Mouse (Mus musculus) right cerebral cortex, postnatal 14 days (tissue): ENCODE data around the gene Slc41a1.
"Not testable (repeated sequence)": the region's sequence is repeated elsewhere in the genome, so short reads cannot be mapped to it uniquely, and the experiment has no call there.

Source experiments
- DNase-seq: peaks from one replicate; pipeline ENCODE4 v3.0.0; 2022

Gene Slc41a1

DNA sequence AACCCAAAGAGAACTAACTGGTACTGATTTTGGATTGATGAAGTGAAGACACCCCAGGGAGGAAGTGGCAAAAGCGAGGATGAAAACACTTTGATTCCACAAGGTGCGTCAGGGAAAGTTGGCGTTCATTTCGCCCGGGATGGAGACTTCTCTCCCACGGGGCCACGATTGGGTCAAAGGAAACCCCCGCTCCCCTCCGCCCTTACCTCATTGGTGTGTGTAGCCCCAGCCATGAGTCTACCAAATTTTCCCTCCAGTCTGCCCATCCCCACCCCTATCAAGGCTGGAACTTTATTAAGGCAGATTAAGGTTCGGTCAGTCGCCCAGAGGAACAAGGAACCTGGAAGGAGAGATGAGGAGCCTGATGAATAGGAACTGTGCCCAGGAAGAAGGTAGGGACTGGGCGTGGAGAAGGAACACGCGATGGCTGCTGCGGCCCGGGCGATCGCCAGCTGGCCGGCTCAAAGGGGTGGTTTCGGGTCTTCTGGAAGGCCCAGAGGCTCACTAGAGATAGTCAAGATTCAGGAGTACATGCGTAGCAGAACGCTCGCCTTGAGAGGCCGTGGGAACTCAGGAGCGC is at the start of gene Slc41a1:
Slc41a1 (plus strand) TSS at position 287 of the 580 bp plus-strand sequence.
- no peak for DNase-seq

DNA sequence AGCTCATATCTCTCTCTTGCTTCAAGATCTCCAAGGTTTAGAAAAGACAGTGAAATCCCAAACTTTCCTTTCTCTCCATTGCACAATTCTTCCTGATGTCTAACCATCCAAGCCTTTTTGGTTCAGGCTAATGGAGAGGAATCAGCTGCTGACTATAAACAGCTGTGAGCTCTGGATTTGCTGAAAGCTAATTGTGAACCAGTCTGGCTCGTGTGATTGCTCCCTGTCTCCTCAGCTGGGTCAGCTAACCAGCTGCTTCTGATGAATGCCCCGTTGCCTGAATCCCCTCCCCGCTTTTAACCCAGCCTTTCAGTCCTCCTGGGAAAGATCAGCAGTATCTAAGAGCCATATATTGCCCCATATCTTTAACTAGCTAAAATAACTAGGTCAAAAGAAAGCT is 32.7 kb upstream of the Slc41a1 start:
- DNase-seq: no peak

GRCm38 (mm10) chr1:131795171-131795570 is 32.1 kb upstream of the Slc41a1 start:
- no peak for DNase-seq

DNA sequence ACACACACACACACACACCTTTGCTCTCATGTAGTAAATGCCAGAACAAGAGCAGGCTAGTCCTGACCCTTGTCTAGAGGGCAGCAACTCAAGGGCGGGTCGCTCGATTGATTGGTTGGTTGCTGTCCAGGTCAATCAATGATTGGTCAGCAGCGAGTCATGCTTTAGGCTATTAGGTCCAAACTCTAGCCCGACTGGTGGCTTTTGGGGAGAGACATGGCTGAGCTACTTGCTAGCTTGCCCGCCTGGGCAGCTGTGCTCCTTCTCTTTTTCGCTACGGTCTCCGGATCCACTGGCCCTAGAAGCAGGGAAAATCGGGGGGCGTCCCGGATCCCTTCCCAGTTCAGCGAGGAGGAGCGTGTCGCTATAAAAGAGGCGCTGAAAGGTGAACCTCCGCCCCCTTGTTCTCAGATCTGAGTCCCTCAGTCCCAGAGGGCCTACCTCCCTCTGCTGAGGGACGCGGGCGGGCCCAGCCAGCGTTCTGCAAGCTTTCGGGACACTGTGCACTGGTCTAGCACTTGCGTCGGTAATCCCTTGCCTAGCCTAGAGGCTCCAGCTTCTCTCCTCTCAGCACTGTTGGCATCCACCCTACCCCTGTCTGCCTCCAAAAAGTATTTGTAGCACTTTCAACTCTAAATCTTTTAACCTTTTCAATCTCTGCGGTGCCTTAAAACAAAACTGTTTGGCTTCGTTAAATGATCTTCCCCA is 29.9 kb upstream of the Slc41a1 start, which contains the start of gene Pm20d1:
Pm20d1 (plus strand) TSS at position 180 of the 708 bp plus-strand sequence.
- peak; percentile 11 for DNase-seq

DNA sequence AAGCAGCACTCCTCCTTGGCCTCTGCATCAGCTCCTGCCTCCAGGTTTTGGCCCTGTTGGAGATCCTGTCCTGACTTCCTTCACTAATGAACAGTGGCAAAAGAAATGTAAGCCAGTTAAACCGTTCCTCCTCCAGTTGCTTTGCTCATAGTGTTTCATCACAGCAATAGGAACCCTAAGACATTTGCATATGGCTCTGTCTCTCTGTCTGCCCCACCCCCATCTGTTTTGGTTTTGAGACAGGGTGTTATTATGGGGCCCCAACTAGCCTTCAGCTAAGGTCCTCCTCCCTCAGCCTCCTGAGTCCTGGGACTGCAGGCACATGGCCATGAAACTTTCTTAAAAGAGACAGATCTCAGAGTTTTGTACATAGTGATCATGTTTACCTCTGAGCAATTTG is 27.3 kb upstream of the Slc41a1 start:
- DNase-seq: no peak

DNA sequence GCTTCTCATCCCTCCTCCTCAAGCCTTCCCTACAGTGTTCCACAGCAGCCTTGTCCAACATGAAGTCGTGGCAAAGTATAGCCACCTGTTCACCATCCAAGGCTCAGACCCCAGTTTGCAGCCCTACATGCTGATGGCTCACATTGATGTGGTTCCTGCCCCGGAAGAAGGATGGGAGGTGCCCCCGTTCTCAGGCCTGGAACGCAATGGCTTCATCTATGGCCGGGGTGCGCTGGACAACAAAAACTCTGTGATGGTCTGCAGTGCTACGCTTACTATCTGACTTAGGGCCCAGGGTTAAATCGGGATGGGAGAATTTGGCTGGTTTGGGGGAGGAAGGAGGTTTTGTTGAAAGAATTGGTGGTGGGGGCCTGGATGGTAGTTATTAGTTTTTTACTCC is 26.2 kb upstream of the Slc41a1 start:
- no peak for DNase-seq

DNA sequence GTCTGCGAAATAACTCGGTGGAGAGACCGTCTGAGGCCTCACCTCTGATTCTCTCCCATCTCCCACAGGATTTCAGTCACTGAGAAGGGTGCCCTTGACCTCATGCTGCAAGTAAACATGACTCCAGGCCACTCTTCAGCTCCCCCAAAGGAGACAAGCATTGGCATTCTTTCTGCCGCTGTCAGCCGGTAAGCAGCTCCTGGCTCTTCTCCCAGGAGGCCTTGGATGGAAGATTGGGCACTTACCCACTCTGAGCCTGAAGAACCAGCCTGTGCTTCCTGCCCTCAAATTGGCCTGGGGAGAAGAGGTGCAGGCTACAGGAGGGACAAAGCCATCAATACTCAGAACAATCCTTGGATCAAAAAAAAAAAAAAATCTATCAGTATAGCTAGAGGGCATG is 24.6 kb upstream of the Slc41a1 start:
- no peak for DNase-seq

- no peak for DNase-seq
These were observed 23.1 kb upstream of the Slc41a1 start for GRCm38 (mm10) chr1:131804166-131804565.

- no peak for DNase-seq
These were observed 18.3 kb upstream of the Slc41a1 start for GRCm38 (mm10) chr1:131808986-131809385.

- DNase-seq: no peak
These were observed 17.6 kb upstream of the Slc41a1 start for GRCm38 (mm10) chr1:131809651-131810050.

DNA sequence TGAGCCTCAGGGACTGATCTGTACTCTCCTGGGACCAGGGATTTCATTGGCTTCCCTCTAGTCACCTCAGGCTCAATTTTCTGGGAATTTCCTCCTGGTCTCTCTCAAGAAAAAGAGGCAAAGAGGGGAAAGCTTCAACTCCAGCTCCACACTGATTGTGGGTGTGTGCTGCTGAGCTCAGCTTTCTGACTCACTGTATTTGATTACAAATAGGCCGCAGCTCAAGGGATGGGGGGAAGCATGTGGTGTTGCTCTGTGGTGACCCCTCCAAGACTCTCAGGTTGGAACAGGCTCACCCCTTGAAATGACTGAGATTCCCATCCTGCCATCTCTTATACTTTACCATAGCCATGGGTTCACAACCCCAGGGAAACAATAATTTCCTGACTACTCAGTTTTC is 15.9 kb upstream of the Slc41a1 start:
- no peak for DNase-seq

- no peak for DNase-seq
These were observed 15.3 kb upstream of the Slc41a1 start for GRCm38 (mm10) chr1:131812006-131812405.

- DNase-seq: no peak
These were observed 14.5 kb upstream of the Slc41a1 start for GRCm38 (mm10) chr1:131812631-131813295.

DNA sequence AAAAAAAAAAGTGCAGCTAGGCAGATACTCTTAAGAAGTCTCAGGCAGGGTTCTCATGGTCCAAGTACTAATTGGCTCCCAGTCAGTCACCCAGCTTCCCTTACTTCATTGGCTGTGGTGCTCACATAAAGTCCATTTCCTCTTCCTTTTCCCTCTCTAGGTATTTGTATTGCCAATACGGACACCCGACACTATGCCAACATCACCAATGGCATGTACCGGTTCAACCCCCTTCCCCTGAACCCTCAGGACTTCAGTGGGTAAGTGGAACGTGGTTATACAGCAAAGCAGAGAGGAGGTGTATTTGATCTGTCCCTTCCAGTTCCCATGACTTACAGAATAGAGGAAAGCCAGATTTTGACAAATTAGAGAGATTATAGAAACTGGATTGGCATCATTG is 13.6 kb upstream of the Slc41a1 start:
- no peak for DNase-seq

DNA sequence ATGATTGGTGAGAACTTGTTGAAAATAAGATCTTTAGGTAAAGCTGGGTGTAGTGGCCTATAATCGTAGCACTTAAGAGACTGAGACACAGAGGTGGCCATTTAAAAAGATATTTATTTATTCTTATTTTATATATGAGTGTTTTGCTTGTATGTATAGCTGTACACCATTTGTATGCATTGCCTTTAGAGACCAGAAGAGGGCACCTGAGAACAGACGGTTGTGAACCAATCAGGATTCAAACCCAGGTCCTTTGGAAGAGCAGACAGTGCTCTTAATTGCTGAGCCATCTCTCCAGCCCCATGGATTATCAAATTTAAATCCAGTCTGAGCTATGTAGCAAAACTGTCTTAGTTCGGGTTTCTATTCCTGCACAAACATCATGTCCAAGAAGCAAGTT is 13.1 kb upstream of the Slc41a1 start:
- DNase-seq: no peak

DNA sequence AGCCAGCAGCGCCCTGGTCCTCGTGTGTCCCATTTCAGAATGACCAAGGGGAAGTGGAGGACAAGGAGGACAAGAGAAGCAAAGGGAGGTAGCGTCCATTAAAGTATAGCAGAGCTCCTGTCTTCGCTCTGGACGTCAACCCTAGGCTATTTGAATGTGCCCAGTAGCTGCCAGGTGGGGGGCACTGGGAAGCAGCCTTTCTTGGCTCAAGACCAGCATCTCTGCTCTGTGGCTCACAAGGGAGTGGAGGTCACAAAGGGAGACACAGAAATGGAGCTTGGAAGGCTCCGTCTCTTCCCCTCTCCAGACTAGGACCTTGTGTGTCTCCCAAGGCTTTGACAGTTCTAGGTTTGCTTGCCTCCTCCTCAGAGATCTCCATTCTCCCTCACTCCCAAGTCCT is 10.4 kb upstream of the Slc41a1 start:
- no peak for DNase-seq

- not testable (repeated sequence) for DNase-seq
These were observed 6.9 kb upstream of the Slc41a1 start for GRCm38 (mm10) chr1:131820353-131820752.

DNA sequence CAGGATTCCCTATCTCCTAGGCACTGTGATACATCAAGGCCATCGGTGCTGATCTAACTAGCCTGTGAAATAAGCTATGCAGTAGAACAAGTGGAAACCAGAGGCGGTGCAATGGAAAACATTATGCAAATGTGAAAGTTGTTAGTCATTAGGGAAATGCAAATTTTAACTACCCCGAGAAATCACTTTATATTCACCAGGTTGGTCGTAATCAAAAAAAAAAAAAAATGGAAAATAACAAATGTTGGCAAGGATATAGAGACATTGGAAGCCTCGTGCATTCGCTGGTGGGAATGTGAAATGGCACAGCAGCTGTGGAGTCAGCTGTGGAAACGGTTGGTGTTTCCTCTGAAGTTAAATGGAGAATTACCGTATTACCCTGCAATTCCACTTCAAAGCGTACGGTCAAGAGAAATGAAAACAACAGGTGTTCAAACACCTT is 6.4 kb upstream of the Slc41a1 start:
- DNase-seq: no peak

DNA sequence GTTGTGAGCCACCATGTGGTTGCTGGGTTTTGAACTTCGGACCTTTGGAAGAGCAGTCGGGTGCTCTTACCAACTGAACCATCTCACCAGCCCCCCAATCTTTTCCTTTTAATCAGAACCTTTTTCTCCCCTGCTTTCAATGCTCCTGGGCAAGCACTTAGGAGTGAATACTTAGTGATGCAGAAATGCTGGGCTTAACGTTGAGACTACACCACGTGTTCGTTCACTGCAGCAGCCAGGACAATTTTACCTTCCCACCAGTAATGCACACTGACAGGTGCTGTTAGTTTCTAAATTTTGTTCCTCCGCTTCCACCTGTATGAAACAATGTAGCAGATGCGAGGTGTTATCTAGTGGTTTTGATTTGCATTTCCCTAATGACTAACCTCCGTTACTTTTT is 5.0 kb upstream of the Slc41a1 start:
- no peak for DNase-seq

DNA sequence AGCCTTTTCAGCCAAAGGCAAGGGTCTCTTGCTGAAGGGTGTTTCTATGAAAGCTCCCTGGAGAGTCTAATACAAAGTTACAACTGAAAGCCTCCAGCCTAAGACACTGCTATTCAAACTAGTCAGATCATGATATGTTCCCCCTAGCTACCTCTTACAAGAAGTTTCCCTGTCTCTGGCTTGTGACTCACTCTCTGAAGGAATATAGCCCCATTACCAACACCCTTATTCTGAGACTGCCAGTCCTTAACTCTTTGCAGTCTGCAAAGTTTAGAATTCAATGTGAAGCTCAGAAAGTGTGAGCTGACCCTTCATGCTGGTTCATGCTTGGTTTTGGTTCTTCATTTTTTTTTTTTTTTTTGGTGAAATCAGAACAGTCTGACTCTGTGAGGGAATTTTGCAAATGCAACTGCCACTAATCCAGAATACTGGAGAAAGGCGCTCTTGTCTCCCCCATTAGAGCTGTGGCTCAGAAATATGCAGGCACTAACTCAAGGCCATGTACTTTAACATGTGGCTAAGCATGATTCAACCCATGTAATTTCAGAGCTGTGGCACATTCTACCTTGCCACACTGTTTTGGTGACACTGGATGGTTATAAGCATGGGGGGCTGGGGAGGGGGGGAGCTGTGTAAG is 4.3 kb upstream of the Slc41a1 start:
- DNase-seq: no peak

DNA sequence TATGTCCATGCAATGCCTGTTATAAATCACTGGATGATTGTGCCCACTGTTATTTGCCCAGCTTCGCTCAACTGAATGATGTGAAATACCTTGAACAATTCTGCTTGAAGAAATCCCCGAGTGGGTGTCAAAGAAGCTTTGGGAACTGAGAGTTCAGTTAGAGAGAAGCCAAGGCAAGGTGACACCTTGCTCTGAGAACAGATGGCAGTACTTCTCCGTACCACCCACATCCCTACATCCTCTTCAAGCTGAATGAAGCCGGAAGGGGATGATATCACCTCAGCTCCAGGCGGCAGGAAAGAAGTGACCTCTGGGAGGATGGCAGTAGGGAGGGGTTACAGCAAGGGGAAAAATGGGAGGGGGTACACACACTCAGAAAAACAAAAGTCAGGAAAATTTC is 3.7 kb upstream of the Slc41a1 start:
- no peak for DNase-seq

DNA sequence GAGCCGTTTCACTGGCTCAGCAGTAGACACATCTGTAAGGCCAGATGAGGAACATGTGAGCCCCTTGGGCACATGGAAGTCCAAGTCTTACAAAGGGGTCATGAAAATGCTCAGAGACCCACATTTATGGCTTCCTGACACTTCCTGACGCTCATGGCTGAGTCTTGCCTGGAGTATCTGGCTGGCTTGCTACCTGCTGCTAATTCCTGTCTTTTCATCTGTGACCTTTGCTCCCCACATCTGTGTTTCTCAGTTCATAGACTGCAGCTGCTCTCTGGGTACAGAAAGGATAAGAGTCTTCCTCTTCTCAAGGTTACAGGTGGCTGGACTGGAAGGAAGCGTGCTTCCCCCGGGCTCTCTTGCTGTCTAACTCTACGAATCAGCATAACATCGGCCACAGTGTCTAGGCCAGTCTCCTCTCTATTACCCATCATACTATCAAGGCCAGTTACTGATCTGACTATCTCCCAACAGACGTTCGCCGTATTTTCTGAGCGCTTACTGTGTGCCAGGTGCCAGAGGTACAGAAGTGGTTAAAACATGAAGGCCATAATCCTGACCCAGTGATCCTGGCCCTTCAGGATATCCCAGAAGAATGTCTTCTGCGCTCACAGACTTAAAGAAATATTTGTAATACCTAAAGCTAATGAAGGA is 2.6 kb upstream of the Slc41a1 start:
- no peak for DNase-seq

DNA sequence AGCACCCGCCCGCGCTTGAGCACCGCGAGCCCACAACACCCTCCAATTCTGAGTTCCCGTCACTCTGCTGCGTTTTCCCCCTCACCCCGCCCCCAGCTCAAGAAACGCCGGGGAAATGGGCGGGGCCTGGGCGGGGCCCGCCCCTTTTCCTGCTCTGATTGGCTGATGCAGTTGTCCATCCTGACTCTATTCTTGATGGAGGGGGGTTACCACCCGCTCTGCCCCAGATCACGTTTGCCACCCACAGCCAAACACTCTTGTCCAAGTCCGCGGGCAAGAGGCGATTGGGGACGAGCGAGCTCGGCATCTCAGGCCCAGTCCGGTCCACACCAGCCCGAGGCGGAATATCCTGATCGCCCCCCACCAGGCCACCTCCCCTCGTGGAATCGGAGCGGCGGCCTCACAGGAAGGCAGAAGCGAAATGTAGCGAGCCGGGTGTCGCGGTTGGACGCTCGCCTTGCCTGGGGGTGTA is 530 bp downstream of the Slc41a1 start:
- DNase-seq: peak; percentile 87
